Mouse (Mus musculus) midbrain, postnatal 0 days (tissue): ENCODE data around the gene Ptprj. TPM values are rescaled to one million over a fixed set of nuclear protein-coding genes. Genes with fewer than 3 reads are reported as not detected.
A peak's percentile ranks its signal among the peaks of the same experiment; 100 is the strongest.

ENCODE experiments used
- ATAC-seq: fragments of 200-750 bp; cut with Nextera tagmentation; 2 replicates; pipeline ENCODE4 v1.8.0; 2017; ENCODE audit warnings: moderate number of reproducible peaks, mild to moderate bottlenecking, moderate TSS enrichment, moderate library complexity; ENCODE audit not compliant: low FRiP score
- DNase-seq: peaks from one replicate; pipeline ENCODE4 v3.0.0-alpha.2; 2015; ENCODE audit warnings: low spot score
- H3K27ac ChIP-seq: fragments of 300-500 bp; sonication (generic); 2 replicates; pipeline ENCODE4 v1.5.1; 2014; ENCODE audit warnings: low read depth, mild to moderate bottlenecking, low read length, mixed read lengths
- H3K27me3 ChIP-seq: fragments of 300-500 bp; sonication (generic); 2 replicates; pipeline ENCODE4 v1.6.1; 2014; ENCODE audit warnings: low read length, control low read depth, mixed read lengths; ENCODE audit not compliant: insufficient read depth
- H3K36me3 ChIP-seq: fragments of 300-500 bp; sonication (generic); 2 replicates; pipeline ENCODE4 v1.6.1; 2014; ENCODE audit warnings: low read length, control low read depth, mixed read lengths; ENCODE audit not compliant: insufficient read depth
- H3K4me1 ChIP-seq: fragments of 300-500 bp; sonication (generic); 2 replicates; pipeline ENCODE4 v1.6.1; 2014; ENCODE audit warnings: mild to moderate bottlenecking, control low read depth, antibody characterized with exemption, low read length, mixed read lengths; ENCODE audit not compliant: insufficient read depth
- H3K4me2 ChIP-seq: fragments of 300-500 bp; sonication (generic); 2 replicates; pipeline ENCODE4 v1.6.1; 2014; ENCODE audit warnings: low read depth, mild to moderate bottlenecking, low read length, mixed read lengths; ENCODE audit not compliant: poor library complexity, severe bottlenecking
- H3K4me3 ChIP-seq: fragments of 300-500 bp; sonication (generic); 2 replicates; pipeline ENCODE4 v1.5.1; 2014; ENCODE audit warnings: low read depth, mild to moderate bottlenecking, low read length, moderate library complexity
- H3K9ac ChIP-seq: fragments of 300-500 bp; sonication (generic); replicated peaks from 2 replicates; pipeline ENCODE4 v1.6.1; 2014; ENCODE audit warnings: mild to moderate bottlenecking, low read length, moderate library complexity, mixed read lengths; ENCODE audit not compliant: poor library complexity, severe bottlenecking
- H3K9me3 ChIP-seq: fragments of 300-500 bp; sonication (generic); 2 replicates; pipeline ENCODE4 v1.6.1; 2016; ENCODE audit warnings: low read length, control low read depth
- CTCF ChIP-seq: IDR thresholded peaks from 2 replicates; pipeline ENCODE4 v1.5.1; 2016; ENCODE audit warnings: antibody characterized with exemption, mild to moderate bottlenecking
- WGBS: fragments of 180-500 bp; shearing (Covaris S2); extraction: QIAGEN DNeasy Blood & Tissue Kit; methylation state at CpG from one replicate; pipeline ENCODE4 v1.1.7; 2014; 5-methylcytosine and 5-hydroxymethylcytosine counted together
- polyA plus RNA-seq: library from polyadenylated mRNA; unstranded; fragments of >200 nt; fragmentation: Nextera tagmentation; extraction: Ambion mirVana; gene quantifications from 2 replicates; pipeline ENCODE4 v1.2.1, GENCODE M21; 2015
- total RNA-seq: library from RNA; depleted of rRNA; stranded (reverse); fragments of >200 nt; gene quantifications from 2 replicates; pipeline ENCODE4 v1.2.3, GENCODE M21; 2014

The Ptprj gene
- total and polyA plus RNA-seq, 2 experiments from 2014 or later = 4.3 to 36.6 TPM

- no peak for ATAC-seq
- 85% methylated on average over 3 of the region's 3 CpGs for WGBS
- no peaks in the 10 kb centered on the region for H3K27me3 ChIP-seq
- DNase-seq = no peak
- no peak overlapping the region for H3K4me3 ChIP-seq
- no peak overlapping the region for H3K4me2 ChIP-seq
- H3K36me3 ChIP-seq = no peaks in the 10 kb centered on the region
- no peak overlapping the region for H3K27ac ChIP-seq
- H3K9ac ChIP-seq = no peak overlapping the region
- no peak for TF ChIP-seq CTCF
- no peaks in the 10 kb centered on the region for H3K4me1 ChIP-seq
- H3K9me3 ChIP-seq = no peaks in the 10 kb centered on the region
Measured at GRCm38 (mm10) chr2:90497551-90497950, 82.9 kb downstream of the Ptprj start.

GRCm38 (mm10) chr2:90496680-90497074 is 83.8 kb downstream of the Ptprj start:
- TF ChIP-seq CTCF = no peak

GRCm38 (mm10) chr2:90496012-90496679 is 84.3 kb downstream of the Ptprj start:
- H3K9me3 ChIP-seq = no peaks in the 10 kb centered on the region
- TF ChIP-seq CTCF = no peak
- DNase-seq (no peak), ATAC-seq (no peak)
- H3K4me2 ChIP-seq = no peak overlapping the region
- no peak overlapping the region for H3K27ac ChIP-seq
- no peaks in the 10 kb centered on the region for H3K27me3 ChIP-seq
- H3K4me1 ChIP-seq = no peaks in the 10 kb centered on the region
- H3K36me3 ChIP-seq = no peaks in the 10 kb centered on the region
- no peak overlapping the region for H3K9ac ChIP-seq
- H3K4me3 ChIP-seq = no peak overlapping the region
- WGBS = 84% methylated on average over 4 of the region's 4 CpGs

More at GRCm38 (mm10) chr2:90496680-90497074, 83.8 kb downstream of the Ptprj start:
- Histone ChIP-seq H3K36me3 (no peaks in the 10 kb centered on the region), H3K9me3 (no peaks in the 10 kb centered on the region), H3K4me1 (no peaks in the 10 kb centered on the region), H3K27ac (no peak overlapping the region), H3K27me3 (no peaks in the 10 kb centered on the region), H3K9ac (no peak overlapping the region), H3K4me2 (no peak overlapping the region), H3K4me3 (no peak overlapping the region)
- WGBS = 85% methylated on average over 5 of the region's 5 CpGs
- ATAC-seq (no peak), DNase-seq (no peak)

- TF ChIP-seq CTCF = no peak
- no peak overlapping the region for H3K9ac ChIP-seq
- ATAC-seq (no peak), DNase-seq (peak; percentile 50)
- H3K4me2 ChIP-seq = peak overlapping the region; percentile 12; the same call in 1 of the 2 replicates
- H3K27me3 ChIP-seq = no peaks in the 10 kb centered on the region
- peaks cover 11% of the 10 kb centered on the region; the same call in 1 of the 2 replicates for H3K4me1 ChIP-seq
- WGBS = 28% methylated on average over 13 of the region's 13 CpGs
- no peaks in the 10 kb centered on the region for H3K36me3 ChIP-seq
- H3K9me3 ChIP-seq = no peaks in the 10 kb centered on the region
- no peak overlapping the region for H3K4me3 ChIP-seq
- H3K27ac ChIP-seq = 0 out of 2 replicates have a peak overlapping the region, but pooled peaks have one; percentile 47
Measured at GRCm38 (mm10) chr2:90490279-90491046, 90.0 kb downstream of the Ptprj start.

GRCm38 (mm10) chr2:90489839-90490238 is 90.6 kb downstream of the Ptprj start:
- no peak overlapping the region for H3K9ac ChIP-seq
- DNase-seq (peak; percentile 42), ATAC-seq (no peak)
- 44% methylated on average over 4 of the region's 4 CpGs for WGBS
- H3K9me3 ChIP-seq = no peaks in the 10 kb centered on the region
- H3K27ac ChIP-seq = no peak overlapping the region
- H3K27me3 ChIP-seq = no peaks in the 10 kb centered on the region
- H3K4me1 ChIP-seq = peaks cover 11% of the 10 kb centered on the region; the same call in 1 of the 2 replicates
- no peaks in the 10 kb centered on the region for H3K36me3 ChIP-seq
- no peak for TF ChIP-seq CTCF
- H3K4me3 ChIP-seq = no peak overlapping the region
- H3K4me2 ChIP-seq = no peak overlapping the region
